In the genomic region with DNA sequence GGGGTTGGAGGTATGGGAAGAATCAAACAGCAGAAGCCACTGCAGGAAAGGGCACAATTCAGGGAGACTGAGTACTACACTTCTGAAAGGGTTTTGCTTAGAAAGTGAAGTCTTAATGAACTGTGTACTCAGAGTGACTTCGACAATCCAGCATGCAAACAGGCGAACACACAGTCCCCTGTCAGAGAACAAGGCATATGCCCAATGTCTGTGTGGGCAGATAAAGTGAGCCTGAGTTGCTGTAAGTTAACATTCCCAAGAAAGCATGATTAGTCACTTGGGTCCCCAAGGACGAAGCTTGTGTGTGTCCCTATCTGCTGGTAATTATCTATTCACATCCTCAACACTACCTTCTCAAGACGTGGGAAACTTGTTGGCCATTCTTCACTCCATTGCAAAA, we compare ENCODE assay signal across 23 mouse cellular contexts.
DNase-seq lines count a peak whose midpoint lies in the region; ATAC-seq and TF ChIP-seq lines count a peak whose summit lies in the region.
"Had no signal": no experiment of that assay in that cellular context is flagged by ENCODE, and none has a peak within 500 bp of the region (broad histone marks: within the 10 kb centered on the region; RNA-seq: fewer than 3 reads in every experiment).

No protein-coding gene starts in this region.

- H3K36me3 ChIP-seq in heart, embryonic 12.5 days = no peaks in the 10 kb centered on the region
- H3K36me3 ChIP-seq in lung, embryonic 16.5 days (ENCODE audit: control insufficient read depth, insufficient read depth, low read length) = no peaks in the 10 kb centered on the region
- H3K36me3 ChIP-seq: embryonic facial prominence, embryonic 10.5 days; hindbrain, embryonic 13.5 days; kidney, embryonic 15.5 days; midbrain, embryonic 15.5 days; neural tube, embryonic 12.5 days had no signal

- no peaks in the 10 kb centered on the region for H3K9me3 ChIP-seq in heart, embryonic 12.5 days (replicated peaks)
- no peaks in the 10 kb centered on the region for H3K9me3 ChIP-seq in lung, embryonic 16.5 days (ENCODE audit: control insufficient read depth, low read length)
- H3K9me3 ChIP-seq: embryonic facial prominence, embryonic 10.5 days; hindbrain, embryonic 13.5 days; kidney, embryonic 15.5 days; midbrain, embryonic 15.5 days; neural tube, embryonic 12.5 days had no signal

- no peak overlapping the region for H3K4me2 ChIP-seq in heart, embryonic 12.5 days
- H3K4me2 ChIP-seq in lung, embryonic 16.5 days (ENCODE audit: low read depth, low read length) = no peak overlapping the region
- H3K4me2 ChIP-seq: hindbrain, embryonic 13.5 days; kidney, embryonic 15.5 days; midbrain, embryonic 15.5 days; neural tube, embryonic 12.5 days had no signal

- no peaks in the 10 kb centered on the region for H3K4me1 ChIP-seq in heart, embryonic 12.5 days (replicated peaks)
- peaks cover 3% of the 10 kb centered on the region; the same call in 1 of the 2 replicates for H3K4me1 ChIP-seq in lung, embryonic 16.5 days (replicated peaks; ENCODE audit: control insufficient read depth, insufficient read depth, low read length)
- H3K4me1 ChIP-seq: embryonic facial prominence, embryonic 10.5 days; hindbrain, embryonic 13.5 days; kidney, embryonic 15.5 days; midbrain, embryonic 15.5 days; neural tube, embryonic 12.5 days had no signal

- no peak overlapping the region for H3K9ac ChIP-seq in heart, embryonic 12.5 days
- H3K9ac ChIP-seq in lung, embryonic 16.5 days (ENCODE audit: low read length) = no peak overlapping the region
- H3K9ac ChIP-seq: hindbrain, embryonic 13.5 days; kidney, embryonic 15.5 days; liver, embryonic 14.5 days; midbrain, embryonic 15.5 days; neural tube, embryonic 12.5 days had no signal

- no peak overlapping the region for H3K27ac ChIP-seq in heart, embryonic 12.5 days (ENCODE audit: poor library complexity, severe bottlenecking)
- no peak overlapping the region for H3K27ac ChIP-seq in layer of hippocampus, adult 2 months
- H3K27ac ChIP-seq in lung, embryonic 16.5 days (ENCODE audit: low read length) = no peak overlapping the region
- peak overlapping the region; percentile 42; the same call in 1 of the 2 replicates for H3K27ac ChIP-seq in left cerebral cortex, adult 2 months
- H3K27ac ChIP-seq: embryonic facial prominence, embryonic 10.5 days; gastrocnemius, adult 2 months; hindbrain, embryonic 13.5 days; kidney, embryonic 15.5 days; liver, embryonic 14.5 days; macrophage; midbrain, embryonic 15.5 days; neural tube, embryonic 12.5 days had no signal

- intact Hi-C loops in heart, postnatal 14 days (cut with DNase I) = no loop called here
- intact Hi-C loops in left cerebral cortex, adult 2 months (cut with DNase I) = no loop called here

- WGBS in heart, embryonic 12.5 days = 41% methylated on average over 4 of the region's 4 CpGs
- WGBS in lung, embryonic 16.5 days = 51% methylated on average over 4 of the region's 4 CpGs

- H3K4me3 ChIP-seq in heart, embryonic 12.5 days = no peak overlapping the region
- no peak overlapping the region for H3K4me3 ChIP-seq in layer of hippocampus, adult 2 months
- no peak overlapping the region for H3K4me3 ChIP-seq in lung, embryonic 16.5 days (ENCODE audit: low read length)
- H3K4me3 ChIP-seq in left cerebral cortex, adult 2 months = no peak overlapping the region
- H3K4me3 ChIP-seq: embryonic facial prominence, embryonic 10.5 days; gastrocnemius, adult 2 months; hindbrain, embryonic 13.5 days; kidney, embryonic 15.5 days; midbrain, embryonic 15.5 days; neural tube, embryonic 12.5 days had no signal

- no peak for TF ChIP-seq CTCF in layer of hippocampus, adult 2 months (conservative IDR thresholded peaks at IDR 0.05)
- TF ChIP-seq CTCF in left cerebral cortex, adult 2 months (IDR thresholded peaks at IDR 0.05) = no peak

- ATAC-seq in heart, embryonic 12.5 days (ENCODE audit: insufficient number of reproducible peaks, low FRiP score) = peak; percentile 23; the same call in 1 of the 2 replicates
- ATAC-seq in lung, embryonic 16.5 days (ENCODE audit: low read depth) = 0 out of 2 replicates have a peak, but pooled peaks have one; percentile 7
- ATAC-seq: forebrain, embryonic 16.5 days; lung, postnatal 0 days; midbrain, embryonic 15.5 days had no signal

- no peaks in the 10 kb centered on the region for H3K27me3 ChIP-seq in heart, embryonic 12.5 days (replicated peaks)
- H3K27me3 ChIP-seq in lung, embryonic 16.5 days (ENCODE audit: control insufficient read depth, insufficient read depth, low read depth, low read length) = no peaks in the 10 kb centered on the region
- H3K27me3 ChIP-seq: hindbrain, embryonic 13.5 days; kidney, embryonic 15.5 days; midbrain, embryonic 15.5 days; neural tube, embryonic 12.5 days had no signal

- DNase-seq in heart, postnatal 14 days = no peak
- DNase-seq in layer of hippocampus, adult 2 months (ENCODE audit: low spot score in 2 of 2) = peak; percentile 9 to 26
- DNase-seq in layer of hippocampus, postnatal 10 days (ENCODE audit: low spot score in 2 of 2) = no peak
- DNase-seq in lung, adult 18-20 months = no peak
- DNase-seq in left cerebral cortex, adult 2 months (ENCODE audit: extremely low spot score in 1 of 2, low spot score in 2 of 2) = no peak
- no peak for DNase-seq in cerebellum, postnatal 14 days
- DNase-seq: adrenal gland, postnatal 36 days; cerebellum, adult 11 months; cerebellum, adult 9-11 months; gastrocnemius, adult 2 months; kidney, adult 11 months; kidney, postnatal 36 days had no signal

Comparison
In these comparisons a context has a peak if more than half of its experiments do, and no peak if none do; other contexts are left out.
1. DNase-seq: peak in layer of hippocampus, adult 2 months (2 of 2); none in heart, postnatal 14 days (0 of 2), layer of hippocampus, postnatal 10 days (0 of 2), lung, adult 18-20 months (0 of 2), left cerebral cortex, adult 2 months (0 of 2) and cerebellum, postnatal 14 days (0 of 2).